Mouse (Mus musculus): ENCODE results near the gene Il17rc. TPM values are rescaled to one million over a fixed set of nuclear protein-coding genes. Genes with fewer than 3 reads are reported as not detected.

The Il17rc gene
- polyA plus RNA-seq, 1 experiment from 2014 or later, result 5.1 TPM

- H3K4me2 ChIP-seq, result no peak overlapping the region
- WGBS, result 42% methylated on average over 7 of the region's 7 CpGs
- peaks cover 53% of the 10 kb centered on the region for H3K27me3 ChIP-seq
- H3K4me1 ChIP-seq (replicated peaks), result peaks cover 2% of the 10 kb centered on the region
- no peak for ATAC-seq (ENCODE audit: insufficient number of reproducible peaks, insufficient read depth, low FRiP score, low TSS enrichment, low read depth)
- H3K27ac ChIP-seq, result no peak overlapping the region
- H3K9ac ChIP-seq (replicated peaks), result no peak overlapping the region
- H3K36me3 ChIP-seq, result no peaks in the 10 kb centered on the region
- H3K9me3 ChIP-seq, result no peaks in the 10 kb centered on the region
- H3K4me3 ChIP-seq (replicated peaks), result no peak overlapping the region
Measured at GRCm38 (mm10) chr6:113477353-113477752, 6.1 kb downstream of the Il17rc start.

GRCm38 (mm10) chr6:113478906-113479305 is 7.7 kb downstream of the Il17rc start:
- Histone ChIP-seq H3K36me3 (no peaks in the 10 kb centered on the region), H3K4me2 (no peak overlapping the region), H3K4me1 (replicated peaks) (peaks cover 13% of the 10 kb centered on the region), H3K9me3 (no peaks in the 10 kb centered on the region), H3K27ac (no peak overlapping the region), H3K27me3 (peaks cover 60% of the 10 kb centered on the region), H3K4me3 (replicated peaks) (no peak overlapping the region), H3K9ac (replicated peaks) (no peak overlapping the region)
- WGBS, result 83% methylated on average over 10 of the region's 10 CpGs
- no peak for ATAC-seq (ENCODE audit: insufficient number of reproducible peaks, insufficient read depth, low FRiP score, low TSS enrichment, low read depth)

DNA sequence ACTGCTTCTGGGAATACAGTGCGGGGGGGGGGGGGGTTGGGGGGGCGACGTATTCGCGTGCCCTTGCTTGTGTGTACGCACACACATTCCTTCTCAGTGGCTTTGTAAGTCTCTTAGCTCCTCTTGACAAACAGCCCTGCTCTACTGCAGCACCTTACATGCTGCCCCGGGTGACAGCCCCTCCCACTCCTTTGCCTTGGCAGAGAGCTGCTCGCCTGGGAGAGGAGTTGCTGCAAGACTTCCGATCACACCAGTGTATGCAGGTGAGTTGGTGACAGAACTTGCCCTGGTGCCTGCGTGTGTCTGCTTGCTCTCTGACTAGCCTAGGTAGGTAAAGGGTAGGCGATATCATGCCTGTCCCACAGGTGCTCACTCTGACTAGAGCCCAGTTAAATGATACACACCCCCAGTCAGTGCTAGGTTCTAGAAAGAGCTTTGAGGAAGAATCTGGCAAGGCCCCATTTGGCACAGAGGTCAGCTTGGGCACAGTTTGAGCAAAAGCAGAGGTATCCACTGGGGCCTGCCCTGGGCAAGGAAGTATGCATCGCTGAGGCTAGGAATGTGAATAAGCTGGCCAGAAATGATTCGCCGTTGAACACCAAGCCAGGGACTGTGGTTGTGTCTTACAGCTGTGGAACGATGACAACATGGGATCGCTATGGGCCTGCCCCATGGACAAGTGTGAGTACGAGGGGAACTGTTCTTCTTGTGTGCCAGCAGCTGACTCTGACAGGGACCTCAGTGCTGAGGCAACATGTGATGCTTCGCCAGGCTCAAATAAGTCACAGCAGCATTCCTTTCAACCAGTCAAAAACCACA is 9.5 kb downstream of the Il17rc start:
- H3K4me3 ChIP-seq (replicated peaks), result no peak overlapping the region
- no peaks in the 10 kb centered on the region for H3K36me3 ChIP-seq
- ATAC-seq (ENCODE audit: insufficient number of reproducible peaks, insufficient read depth, low FRiP score, low TSS enrichment, low read depth), result no peak
- H3K9ac ChIP-seq (replicated peaks), result no peak overlapping the region
- 59% methylated on average over 18 of the region's 18 CpGs for WGBS
- peaks cover 59% of the 10 kb centered on the region for H3K27me3 ChIP-seq
- H3K9me3 ChIP-seq, result no peaks in the 10 kb centered on the region
- H3K4me1 ChIP-seq (replicated peaks), result peaks cover 16% of the 10 kb centered on the region
- no peak overlapping the region for H3K4me2 ChIP-seq
- no peak overlapping the region for H3K27ac ChIP-seq

DNA sequence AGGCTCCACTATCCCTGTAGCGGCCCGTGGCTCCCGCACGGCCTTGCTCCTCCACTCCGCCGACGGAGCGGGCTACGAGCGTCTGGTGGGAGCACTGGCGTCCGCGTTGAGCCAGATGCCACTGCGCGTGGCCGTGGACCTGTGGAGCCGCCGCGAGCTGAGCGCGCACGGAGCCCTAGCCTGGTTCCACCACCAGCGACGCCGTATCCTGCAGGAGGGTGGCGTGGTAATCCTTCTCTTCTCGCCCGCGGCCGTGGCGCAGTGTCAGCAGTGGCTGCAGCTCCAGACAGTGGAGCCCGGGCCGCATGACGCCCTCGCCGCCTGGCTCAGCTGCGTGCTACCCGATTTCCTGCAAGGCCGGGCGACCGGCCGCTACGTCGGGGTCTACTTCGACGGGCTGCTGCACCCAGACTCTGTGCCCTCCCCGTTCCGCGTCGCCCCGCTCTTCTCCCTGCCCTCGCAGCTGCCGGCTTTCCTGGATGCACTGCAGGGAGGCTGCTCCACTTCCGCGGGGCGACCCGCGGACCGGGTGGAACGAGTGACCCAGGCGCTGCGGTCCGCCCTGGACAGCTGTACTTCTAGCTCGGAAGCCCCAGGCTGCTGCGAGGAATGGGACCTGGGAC is 11.4 kb downstream of the Il17rc start:
- WGBS, result 3% methylated on average over 65 of the region's 65 CpGs
- ATAC-seq (ENCODE audit: insufficient number of reproducible peaks, insufficient read depth, low FRiP score, low TSS enrichment, low read depth), result peak; percentile 17; the same call in 1 of the 2 replicates
- Histone ChIP-seq H3K27ac (no peak overlapping the region; the same call in 1 of the 2 replicates), H3K4me1 (replicated peaks) (peaks cover 26% of the 10 kb centered on the region), H3K36me3 (no peaks in the 10 kb centered on the region), H3K4me2 (peak overlapping the region; percentile 75), H3K9ac (replicated peaks) (no peak overlapping the region), H3K4me3 (replicated peaks) (peak overlapping the region; percentile 47), H3K27me3 (peaks cover 52% of the 10 kb centered on the region), H3K9me3 (no peaks in the 10 kb centered on the region)

DNA sequence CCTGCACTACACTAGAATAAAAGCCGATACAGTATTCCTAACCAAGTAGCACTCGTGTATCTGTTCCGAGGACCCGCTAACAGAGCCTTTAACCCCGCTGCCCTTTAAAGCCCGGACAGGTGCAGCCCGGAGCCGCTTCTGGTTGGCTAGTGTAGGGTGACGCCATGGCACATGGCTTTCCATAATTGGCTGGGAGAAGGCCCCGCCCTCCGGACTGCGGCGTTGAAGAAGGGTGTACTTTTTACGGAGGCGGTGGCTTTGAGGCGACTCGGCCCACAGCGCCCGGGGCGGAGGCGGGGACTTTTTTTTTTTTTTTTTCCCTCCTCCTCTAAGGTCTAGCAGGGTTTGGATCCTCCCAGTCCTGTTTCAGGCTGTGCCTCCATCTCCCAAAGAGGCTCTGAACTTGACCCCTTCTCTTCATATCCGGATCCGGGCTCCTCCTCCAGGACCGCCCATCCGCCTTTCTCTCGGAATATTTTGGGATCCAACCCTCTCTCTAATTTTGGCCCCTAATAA is 11.9 kb downstream of the Il17rc start, which contains the start of gene Creld1:
Gene Creld1 (plus strand): TSS at position 198 of the 516 bp plus-strand sequence.
- ATAC-seq (ENCODE audit: insufficient number of reproducible peaks, insufficient read depth, low FRiP score, low TSS enrichment, low read depth), result peak; percentile 93
- Histone ChIP-seq H3K27me3 (peaks cover 49% of the 10 kb centered on the region), H3K4me2 (peak within 1 kb of the TSS; percentile 75), H3K9me3 (no peaks in the 10 kb centered on the region), H3K36me3 (no peaks in the 10 kb centered on the region), H3K27ac (no peak within 1 kb of the TSS; the same call in 1 of the 2 replicates), H3K9ac (replicated peaks) (peak within 1 kb of the TSS; percentile 40), H3K4me1 (replicated peaks) (peaks cover 26% of the 10 kb centered on the region), H3K4me3 (replicated peaks) (peak within 1 kb of the TSS; percentile 47)
- WGBS, result 0% methylated on average over 25 of the region's 26 CpGs

GRCm38 (mm10) chr6:113483729-113484128 is 12.5 kb downstream of the Il17rc start:
- H3K36me3 ChIP-seq, result no peaks in the 10 kb centered on the region
- ATAC-seq (ENCODE audit: insufficient number of reproducible peaks, insufficient read depth, low FRiP score, low TSS enrichment, low read depth), result no peak
- no peaks in the 10 kb centered on the region for H3K9me3 ChIP-seq
- WGBS, result 11% methylated on average over 10 of the region's 10 CpGs
- peak overlapping the region; percentile 75 for H3K4me2 ChIP-seq
- H3K4me3 ChIP-seq (replicated peaks), result peak overlapping the region; percentile 47
- no peak overlapping the region for H3K27ac ChIP-seq
- peaks cover 44% of the 10 kb centered on the region for H3K27me3 ChIP-seq
- peaks cover 26% of the 10 kb centered on the region for H3K4me1 ChIP-seq (replicated peaks)
- peak overlapping the region; percentile 40 for H3K9ac ChIP-seq (replicated peaks)

DNA sequence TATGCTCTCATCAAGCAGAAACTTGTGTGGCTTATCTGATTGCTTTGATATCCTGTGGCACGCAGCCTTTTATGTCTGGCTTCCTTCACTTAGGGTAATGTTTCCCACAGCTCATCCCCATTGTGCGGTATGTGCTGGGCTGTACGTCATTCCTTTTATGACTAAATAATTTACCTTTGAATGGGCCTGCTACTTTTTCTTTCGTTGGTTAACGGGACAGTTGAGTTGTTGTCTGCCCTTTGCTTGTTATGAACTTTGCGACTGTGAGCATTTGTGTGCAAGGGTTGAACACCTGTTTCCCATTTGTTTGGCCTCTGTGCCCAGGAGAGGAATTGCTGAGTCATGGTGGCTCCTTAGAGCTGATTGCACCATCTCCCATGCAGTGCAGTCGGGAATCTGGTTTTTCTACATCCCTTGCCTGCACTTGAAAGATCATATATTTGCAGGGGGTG is 15.9 kb downstream of the Il17rc start:
- Histone ChIP-seq H3K4me1 (replicated peaks) (peaks cover 26% of the 10 kb centered on the region), H3K9me3 (no peaks in the 10 kb centered on the region), H3K27ac (no peak overlapping the region), H3K4me3 (replicated peaks) (no peak overlapping the region), H3K4me2 (no peak overlapping the region), H3K9ac (replicated peaks) (no peak overlapping the region), H3K27me3 (peaks cover 9% of the 10 kb centered on the region), H3K36me3 (peaks cover 19% of the 10 kb centered on the region; the same call in 1 of the 2 replicates)
- 21% methylated on average over 7 of the region's 7 CpGs for WGBS
- no peak for ATAC-seq (ENCODE audit: insufficient number of reproducible peaks, insufficient read depth, low FRiP score, low TSS enrichment, low read depth)

GRCm38 (mm10) chr6:113489410-113489809 is 18.2 kb downstream of the Il17rc start:
- H3K9ac ChIP-seq (replicated peaks), result no peak overlapping the region
- no peak overlapping the region for H3K4me2 ChIP-seq
- no peaks in the 10 kb centered on the region for H3K9me3 ChIP-seq
- no peak overlapping the region for H3K4me3 ChIP-seq (replicated peaks)
- H3K36me3 ChIP-seq, result peaks cover 20% of the 10 kb centered on the region; the same call in 1 of the 2 replicates
- peaks cover 13% of the 10 kb centered on the region for H3K4me1 ChIP-seq (replicated peaks)
- WGBS, result 94% methylated on average over 14 of the region's 14 CpGs
- no peak for ATAC-seq (ENCODE audit: insufficient number of reproducible peaks, insufficient read depth, low FRiP score, low TSS enrichment, low read depth)
- H3K27me3 ChIP-seq, result peaks cover 16% of the 10 kb centered on the region
- no peak overlapping the region for H3K27ac ChIP-seq

DNA sequence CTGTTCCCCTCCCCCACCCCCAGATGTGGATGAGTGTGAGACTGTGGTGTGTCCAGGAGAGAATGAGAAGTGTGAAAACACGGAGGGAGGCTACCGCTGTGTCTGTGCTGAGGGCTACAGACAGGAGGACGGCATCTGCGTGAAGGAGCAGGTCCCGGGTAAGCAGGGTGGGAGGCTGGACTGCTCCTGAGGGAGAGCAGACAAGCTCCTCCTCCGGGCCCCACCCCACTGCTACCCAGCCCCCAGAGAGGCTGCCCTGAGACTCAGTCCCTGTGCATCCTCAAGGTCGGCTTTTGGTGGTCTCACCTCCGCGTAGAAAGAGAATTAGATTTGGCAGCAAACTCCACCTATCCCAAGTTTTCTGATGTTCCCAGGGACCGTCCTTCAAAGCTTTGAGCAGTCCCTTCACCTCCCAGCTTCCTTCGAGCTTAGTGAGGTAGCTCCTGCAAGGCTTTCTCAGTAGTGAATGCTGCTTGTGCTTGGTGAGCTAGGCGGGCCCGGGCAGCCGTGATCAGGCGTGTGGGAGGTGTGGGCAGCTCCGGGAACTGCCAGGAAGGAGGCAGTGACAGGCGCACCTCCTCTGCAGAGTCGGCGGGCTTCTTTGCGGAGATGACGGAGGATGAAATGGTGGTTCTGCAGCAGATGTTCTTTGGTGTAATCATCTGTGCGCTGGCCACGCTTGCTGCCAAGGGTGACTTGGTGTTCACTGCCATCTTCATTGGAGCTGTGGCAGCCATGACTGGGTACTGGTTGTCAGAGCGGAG is 21.1 kb downstream of the Il17rc start:
- peaks cover 20% of the 10 kb centered on the region; the same call in 1 of the 2 replicates for H3K36me3 ChIP-seq
- H3K4me2 ChIP-seq, result no peak overlapping the region
- peaks cover 14% of the 10 kb centered on the region for H3K4me1 ChIP-seq (replicated peaks)
- H3K4me3 ChIP-seq (replicated peaks), result no peak overlapping the region
- no peak for ATAC-seq (ENCODE audit: insufficient number of reproducible peaks, insufficient read depth, low FRiP score, low TSS enrichment, low read depth)
- no peak overlapping the region for H3K9ac ChIP-seq (replicated peaks)
- WGBS, result 73% methylated on average over 24 of the region's 24 CpGs
- no peaks in the 10 kb centered on the region for H3K9me3 ChIP-seq
- no peak overlapping the region for H3K27ac ChIP-seq
- peaks cover 45% of the 10 kb centered on the region for H3K27me3 ChIP-seq

- Histone ChIP-seq H3K4me2 (peak overlapping the region; percentile 65), H3K36me3 (peaks cover 20% of the 10 kb centered on the region; the same call in 1 of the 2 replicates), H3K27me3 (peaks cover 56% of the 10 kb centered on the region), H3K9ac (replicated peaks) (peak overlapping the region; percentile 48), H3K9me3 (no peaks in the 10 kb centered on the region), H3K4me3 (replicated peaks) (peak overlapping the region; percentile 47), H3K4me1 (replicated peaks) (peaks cover 11% of the 10 kb centered on the region; the same call in 1 of the 2 replicates), H3K27ac (no peak overlapping the region)
- peak; percentile 53 for ATAC-seq (ENCODE audit: insufficient number of reproducible peaks, insufficient read depth, low FRiP score, low TSS enrichment, low read depth)
- under 1% methylated on average over 54 of the region's 54 CpGs for WGBS
Measured at GRCm38 (mm10) chr6:113494258-113494788, 23.1 kb downstream of the Il17rc start.

Data from limb, embryonic 12.5 days (tissue).